Mouse (Mus musculus): ENCODE results near the gene Hes7. TPM values are rescaled to one million over a fixed set of nuclear protein-coding genes. Genes with fewer than 3 reads are reported as not detected.

Gene Hes7
- polyA plus RNA-seq, 1 experiment from 2014 or later, result 0.68 TPM

GRCm38 (mm10) chr11:69080102-69080854 lies 39.9 kb upstream of the Hes7 start:
- Histone ChIP-seq H3K27ac (ENCODE audit: low read depth) (no peak overlapping the region), H3K36me3 (ENCODE audit: insufficient read depth) (no peaks in the 10 kb centered on the region), H3K27me3 (ENCODE audit: insufficient read depth, low read length) (no peaks in the 10 kb centered on the region), H3K9me3 (ENCODE audit: low read depth, low read length) (no peaks in the 10 kb centered on the region), H3K9ac (peak overlapping the region; percentile 13; the same call in 1 of the 2 replicates), H3K4me1 (ENCODE audit: insufficient read depth) (no peaks in the 10 kb centered on the region), H3K4me3 (ENCODE audit: low read depth, low read length) (no peak overlapping the region), H3K4me2 (no peak overlapping the region)
- DNase-seq (no peak), ATAC-seq (ENCODE audit: insufficient read depth) (no peak)
- 77% methylated on average over 15 of the region's 15 CpGs for WGBS
- no peak for TF ChIP-seq CTCF (IDR thresholded peaks at IDR 0.05; ENCODE audit: low read depth)

- no peaks in the 10 kb centered on the region for H3K4me1 ChIP-seq (ENCODE audit: insufficient read depth)
- no peaks in the 10 kb centered on the region for H3K9me3 ChIP-seq (ENCODE audit: low read depth, low read length)
- 82% methylated on average over 8 of the region's 8 CpGs for WGBS
- no peaks in the 10 kb centered on the region for H3K27me3 ChIP-seq (ENCODE audit: insufficient read depth, low read length)
- H3K4me2 ChIP-seq, result no peak overlapping the region
- no peak for ATAC-seq (ENCODE audit: insufficient read depth)
- DNase-seq, result no peak
- TF ChIP-seq CTCF (IDR thresholded peaks at IDR 0.05; ENCODE audit: low read depth), result no peak
- H3K27ac ChIP-seq (ENCODE audit: low read depth), result no peak overlapping the region
- H3K36me3 ChIP-seq (ENCODE audit: insufficient read depth), result no peaks in the 10 kb centered on the region
- no peak overlapping the region for H3K4me3 ChIP-seq (ENCODE audit: low read depth, low read length)
- no peak overlapping the region for H3K9ac ChIP-seq
Observed at GRCm38 (mm10) chr11:69080855-69081222, 39.4 kb upstream of the Hes7 start.

GRCm38 (mm10) chr11:69081613-69082012 lies 38.6 kb upstream of the Hes7 start:
- no peak overlapping the region for H3K4me3 ChIP-seq (ENCODE audit: low read depth, low read length)
- H3K27ac ChIP-seq (ENCODE audit: low read depth), result no peak overlapping the region
- H3K36me3 ChIP-seq (ENCODE audit: insufficient read depth), result no peaks in the 10 kb centered on the region
- no peak for ATAC-seq (ENCODE audit: insufficient read depth)
- H3K9ac ChIP-seq, result no peak overlapping the region
- H3K4me1 ChIP-seq (ENCODE audit: insufficient read depth), result no peaks in the 10 kb centered on the region
- no peaks in the 10 kb centered on the region for H3K9me3 ChIP-seq (ENCODE audit: low read depth, low read length)
- no peak overlapping the region for H3K4me2 ChIP-seq
- no peak for TF ChIP-seq CTCF (IDR thresholded peaks at IDR 0.05; ENCODE audit: low read depth)
- H3K27me3 ChIP-seq (ENCODE audit: insufficient read depth, low read length), result no peaks in the 10 kb centered on the region
- no peak for DNase-seq
- 74% methylated on average over 7 of the region's 7 CpGs for WGBS

GRCm38 (mm10) chr11:69085608-69086007 lies 34.6 kb upstream of the Hes7 start:
- Histone ChIP-seq H3K4me2 (no peak overlapping the region), H3K4me1 (ENCODE audit: insufficient read depth) (peaks cover 8% of the 10 kb centered on the region), H3K9ac (no peak overlapping the region), H3K9me3 (ENCODE audit: low read depth, low read length) (no peaks in the 10 kb centered on the region), H3K27ac (ENCODE audit: low read depth) (no peak overlapping the region), H3K4me3 (ENCODE audit: low read depth, low read length) (no peak overlapping the region), H3K27me3 (ENCODE audit: insufficient read depth, low read length) (no peaks in the 10 kb centered on the region), H3K36me3 (ENCODE audit: insufficient read depth) (peaks cover 13% of the 10 kb centered on the region)
- DNase-seq, result no peak
- ATAC-seq (ENCODE audit: insufficient read depth), result no peak
- WGBS, result 58% methylated on average over 6 of the region's 6 CpGs
- no peak for TF ChIP-seq CTCF (IDR thresholded peaks at IDR 0.05; ENCODE audit: low read depth)

- no peak for TF ChIP-seq CTCF (IDR thresholded peaks at IDR 0.05; ENCODE audit: low read depth)
- 48% methylated on average over 6 of the region's 6 CpGs for WGBS
- peaks cover 20% of the 10 kb centered on the region for H3K36me3 ChIP-seq (ENCODE audit: insufficient read depth)
- ATAC-seq (ENCODE audit: insufficient read depth) (no peak), DNase-seq (no peak)
- H3K4me3 ChIP-seq (ENCODE audit: low read depth, low read length), result no peak overlapping the region
- no peaks in the 10 kb centered on the region for H3K9me3 ChIP-seq (ENCODE audit: low read depth, low read length)
- no peak overlapping the region for H3K9ac ChIP-seq
- peaks cover 8% of the 10 kb centered on the region for H3K4me1 ChIP-seq (ENCODE audit: insufficient read depth)
- H3K4me2 ChIP-seq, result no peak overlapping the region
- no peaks in the 10 kb centered on the region for H3K27me3 ChIP-seq (ENCODE audit: insufficient read depth, low read length)
- no peak overlapping the region for H3K27ac ChIP-seq (ENCODE audit: low read depth)
Observed at GRCm38 (mm10) chr11:69086390-69086789, 33.8 kb upstream of the Hes7 start.

GRCm38 (mm10) chr11:69087082-69087481 lies 33.1 kb upstream of the Hes7 start:
- Histone ChIP-seq H3K36me3 (ENCODE audit: insufficient read depth) (peaks cover 27% of the 10 kb centered on the region), H3K9ac (no peak overlapping the region), H3K4me3 (ENCODE audit: low read depth, low read length) (no peak overlapping the region), H3K9me3 (ENCODE audit: low read depth, low read length) (no peaks in the 10 kb centered on the region), H3K27ac (ENCODE audit: low read depth) (peak overlapping the region; percentile 54; the same call in 1 of the 2 replicates), H3K4me1 (ENCODE audit: insufficient read depth) (peaks cover 8% of the 10 kb centered on the region), H3K27me3 (ENCODE audit: insufficient read depth, low read length) (no peaks in the 10 kb centered on the region), H3K4me2 (peak overlapping the region; percentile 7; the same call in 1 of the 2 replicates)
- no peak for TF ChIP-seq CTCF (IDR thresholded peaks at IDR 0.05; ENCODE audit: low read depth)
- DNase-seq (no peak), ATAC-seq (ENCODE audit: insufficient read depth) (no peak)
- 42% methylated on average over 4 of the region's 4 CpGs for WGBS

- Histone ChIP-seq H3K9ac (no peak overlapping the region; the same call in 1 of the 2 replicates), H3K4me1 (ENCODE audit: insufficient read depth) (peaks cover 8% of the 10 kb centered on the region), H3K27ac (ENCODE audit: low read depth) (no peak overlapping the region; the same call in 1 of the 2 replicates), H3K27me3 (ENCODE audit: insufficient read depth, low read length) (no peaks in the 10 kb centered on the region), H3K4me2 (peak overlapping the region; percentile 92), H3K4me3 (ENCODE audit: low read depth, low read length) (no peak overlapping the region), H3K9me3 (ENCODE audit: low read depth, low read length) (no peaks in the 10 kb centered on the region), H3K36me3 (ENCODE audit: insufficient read depth) (peaks cover 31% of the 10 kb centered on the region)
- TF ChIP-seq CTCF (IDR thresholded peaks at IDR 0.05; ENCODE audit: low read depth), result no peak
- WGBS, result 60% methylated on average over 2 of the region's 2 CpGs
- ATAC-seq (ENCODE audit: insufficient read depth), result no peak
- no peak for DNase-seq
Observed at GRCm38 (mm10) chr11:69087597-69087996, 32.6 kb upstream of the Hes7 start.
